Mouse (Mus musculus) C2C12 (cell line): ENCODE data around the gene Sqstm1. TPM values are rescaled to one million over a fixed set of nuclear protein-coding genes. Genes with fewer than 3 reads are reported as not detected.

Experiments used
- H3K27me3 ChIP-seq: one replicate; pipeline ENCODE4 v1.6.1; 2011; ENCODE audit not compliant: control insufficient read depth, insufficient read depth, insufficient read length
- H3K36me3 ChIP-seq: one replicate; pipeline ENCODE4 v1.6.1; 2011; ENCODE audit not compliant: control insufficient read depth, insufficient read depth
- H3K4me3 ChIP-seq: one replicate; pipeline ENCODE4 v1.5.1; 2011; ENCODE audit warnings: mild to moderate bottlenecking, control low read depth; ENCODE audit not compliant: poor library complexity, insufficient read depth, severe bottlenecking
- H3K79me2 ChIP-seq: one replicate; pipeline ENCODE4 v1.6.1; 2011; ENCODE audit not compliant: control insufficient read depth, insufficient read depth
- H3K79me3 ChIP-seq: one replicate; pipeline ENCODE4 v1.6.1; 2011; ENCODE audit warnings: low read depth, control low read depth
- H3ac ChIP-seq: one replicate; pipeline ENCODE3; 2011; ENCODE audit warnings: low read depth; ENCODE audit not compliant: control insufficient read depth, insufficient read length
- CEBPB ChIP-seq: IDR thresholded peaks from one replicate; pipeline ENCODE4 v1.6.1; 2011; ENCODE audit warnings: low read depth, mild to moderate bottlenecking, control low read depth, moderate library complexity
- CTCF ChIP-seq: IDR thresholded peaks from one replicate; pipeline ENCODE4 v1.5.1; 2011; ENCODE audit not compliant: control insufficient read depth, insufficient read depth, insufficient read length
- FOSL1 ChIP-seq: IDR thresholded peaks from one replicate; pipeline ENCODE4 v1.8.0; 2011; ENCODE audit warnings: mild to moderate bottlenecking, low read length; ENCODE audit not compliant: poor library complexity, insufficient read depth, severe bottlenecking
- MAX ChIP-seq: IDR thresholded peaks from one replicate; pipeline ENCODE4 v1.6.1; 2011; ENCODE audit warnings: mild to moderate bottlenecking, control low read depth
- MYOD1 ChIP-seq: IDR thresholded peaks from one replicate; pipeline ENCODE4 v1.6.1; 2011; ENCODE audit warnings: low read depth; ENCODE audit not compliant: control insufficient read depth, insufficient read length
- MYOG ChIP-seq: IDR thresholded peaks from one replicate; pipeline ENCODE4 v1.6.1; 2011; ENCODE audit not compliant: control insufficient read depth, insufficient read length; ENCODE audit errors: extremely low read depth
- USF1 ChIP-seq: IDR thresholded peaks from one replicate; pipeline ENCODE4 v1.6.1; 2011; ENCODE audit warnings: low read depth, mild to moderate bottlenecking, control low read depth, moderate library complexity
- polyA plus RNA-seq: library from polyadenylated mRNA; unstranded; fragments of >200 nt; fragmentation: generic; extraction: Trizol; gene quantifications from one replicate; pipeline ENCODE4 v1.2.1, GENCODE M21; 2012; ENCODE audit warnings: missing spikeins

The Sqstm1 gene
- polyA plus RNA-seq, 1 experiment: 660 TPM

DNA sequence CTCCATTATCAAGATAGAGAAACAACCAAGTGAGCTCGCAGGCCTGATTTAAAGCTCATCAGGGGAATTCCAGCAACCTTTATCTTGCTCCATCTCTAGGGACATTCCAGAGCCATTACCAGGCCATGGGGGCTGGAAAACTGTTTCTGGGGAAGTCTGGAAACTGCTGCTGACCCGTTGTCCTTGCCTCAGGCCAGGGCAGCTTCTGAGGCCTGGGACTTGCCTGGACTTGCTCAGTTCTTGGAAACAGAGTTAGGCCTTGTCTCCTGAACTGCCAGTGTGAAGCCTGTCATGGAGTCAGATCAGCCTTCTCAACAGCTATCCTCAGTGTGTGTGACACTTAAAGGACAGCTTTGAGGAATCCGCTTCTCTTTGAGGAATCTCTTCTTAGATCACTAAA lies 41.5 kb upstream of the Sqstm1 start:
- H3ac ChIP-seq: peak overlapping the region; percentile 50
- TF ChIP-seq CEBPB (peak; percentile 1), USF1 (no peak), CTCF (no peak), MAX (peak; percentile 49), MYOG (no peak), MYOD1 (no peak), FOSL1 (peak; percentile 41)
- H3K79me2 ChIP-seq: no peaks in the 10 kb centered on the region
- H3K4me3 ChIP-seq: no peak overlapping the region
- no peaks in the 10 kb centered on the region for H3K27me3 ChIP-seq
- H3K79me3 ChIP-seq: no peaks in the 10 kb centered on the region
- peaks cover 18% of the 10 kb centered on the region for H3K36me3 ChIP-seq

DNA sequence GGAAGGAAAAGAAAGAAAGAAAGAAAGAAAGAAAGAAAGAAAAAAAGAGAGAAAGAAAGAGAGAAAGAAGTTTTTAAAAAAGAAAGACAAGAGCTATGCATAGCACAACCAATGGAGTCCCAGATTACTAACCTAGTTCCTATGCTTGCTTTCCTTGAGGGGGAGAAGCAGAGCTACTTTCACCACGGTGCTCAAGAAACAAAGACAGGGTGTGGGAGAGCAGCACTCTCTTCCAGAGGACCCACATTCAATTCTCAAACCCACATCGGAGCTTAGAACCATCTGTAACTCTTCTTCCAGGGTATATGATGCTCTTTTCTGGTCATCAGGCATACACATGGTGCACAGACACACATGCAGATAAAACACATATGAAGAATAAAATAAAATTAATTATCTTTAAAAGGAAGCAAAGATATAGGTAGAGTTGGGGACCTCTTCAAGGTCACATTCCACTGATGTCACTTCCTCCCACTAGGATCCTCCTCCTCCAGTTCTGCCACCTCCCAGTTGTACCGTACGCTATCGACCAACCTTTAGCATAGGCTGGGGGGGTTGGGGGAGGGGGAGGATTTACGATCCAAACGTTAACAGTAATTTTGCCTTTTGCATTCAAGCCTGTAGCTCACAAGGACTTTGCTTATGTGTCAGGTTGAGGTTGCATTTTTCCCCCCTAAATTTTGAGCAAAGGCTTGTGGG lies 38.0 kb upstream of the Sqstm1 start:
- TF ChIP-seq CTCF: no peak
- TF ChIP-seq CEBPB: no peak
- no peak for TF ChIP-seq MYOD1
- no peak for TF ChIP-seq MAX
- no peak for TF ChIP-seq FOSL1
- no peak for TF ChIP-seq MYOG
- TF ChIP-seq USF1: no peak
- Histone ChIP-seq H3K4me3 (no peak overlapping the region), H3K79me2 (no peaks in the 10 kb centered on the region), H3K36me3 (no peaks in the 10 kb centered on the region), H3K79me3 (no peaks in the 10 kb centered on the region), H3ac (no peak overlapping the region), H3K27me3 (no peaks in the 10 kb centered on the region)

DNA sequence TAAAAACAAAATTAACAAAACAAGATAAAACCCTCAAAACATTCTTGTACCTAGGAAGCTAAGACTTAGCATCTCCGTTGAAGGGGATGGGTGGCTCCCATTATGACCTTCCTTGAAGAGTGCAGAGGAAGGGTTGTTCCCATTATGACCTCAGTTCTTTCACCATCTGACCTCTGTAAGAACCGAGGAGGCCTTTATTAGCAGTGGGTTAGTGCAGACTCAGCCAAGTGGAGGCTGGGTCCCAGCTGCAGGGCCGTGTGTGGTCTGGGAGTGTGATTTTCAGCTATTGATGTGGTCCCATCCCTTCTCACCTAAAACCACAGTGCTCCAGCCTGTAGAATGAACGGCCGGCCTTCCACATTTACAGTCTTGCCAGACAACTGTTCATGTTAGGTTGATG lies 34.6 kb upstream of the Sqstm1 start:
- no peak overlapping the region for H3K4me3 ChIP-seq
- TF ChIP-seq MYOG (no peak), CTCF (no peak), FOSL1 (no peak), CEBPB (no peak), MAX (no peak), MYOD1 (no peak), USF1 (no peak)
- no peaks in the 10 kb centered on the region for H3K79me3 ChIP-seq
- no peaks in the 10 kb centered on the region for H3K27me3 ChIP-seq
- H3K79me2 ChIP-seq: no peaks in the 10 kb centered on the region
- no peaks in the 10 kb centered on the region for H3K36me3 ChIP-seq
- H3ac ChIP-seq: no peak overlapping the region

DNA sequence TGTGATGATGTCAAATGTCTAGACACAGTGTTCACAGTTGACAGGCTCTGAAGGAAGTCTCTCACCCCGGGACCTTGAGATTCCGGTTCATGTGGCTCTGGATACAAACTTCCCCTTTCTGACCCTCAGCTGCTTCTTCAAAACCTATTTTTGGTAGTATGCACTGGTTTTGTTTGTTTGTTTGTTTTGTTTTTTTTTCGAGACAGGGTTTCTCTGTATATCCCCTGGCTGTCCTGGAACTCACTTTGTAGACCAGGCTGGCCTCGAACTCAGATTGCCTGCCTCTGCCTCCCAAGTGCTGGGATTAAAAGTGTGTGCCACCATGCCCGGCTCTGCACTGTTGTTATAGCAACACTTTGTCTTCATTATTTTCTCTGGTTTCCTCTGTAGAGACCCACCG lies 33.3 kb upstream of the Sqstm1 start:
- Histone ChIP-seq H3K36me3 (no peaks in the 10 kb centered on the region), H3K27me3 (no peaks in the 10 kb centered on the region)
- TF ChIP-seq CEBPB (no peak), MAX (no peak), FOSL1 (no peak), CTCF (no peak), MYOG (no peak), MYOD1 (no peak), USF1 (no peak)

DNA sequence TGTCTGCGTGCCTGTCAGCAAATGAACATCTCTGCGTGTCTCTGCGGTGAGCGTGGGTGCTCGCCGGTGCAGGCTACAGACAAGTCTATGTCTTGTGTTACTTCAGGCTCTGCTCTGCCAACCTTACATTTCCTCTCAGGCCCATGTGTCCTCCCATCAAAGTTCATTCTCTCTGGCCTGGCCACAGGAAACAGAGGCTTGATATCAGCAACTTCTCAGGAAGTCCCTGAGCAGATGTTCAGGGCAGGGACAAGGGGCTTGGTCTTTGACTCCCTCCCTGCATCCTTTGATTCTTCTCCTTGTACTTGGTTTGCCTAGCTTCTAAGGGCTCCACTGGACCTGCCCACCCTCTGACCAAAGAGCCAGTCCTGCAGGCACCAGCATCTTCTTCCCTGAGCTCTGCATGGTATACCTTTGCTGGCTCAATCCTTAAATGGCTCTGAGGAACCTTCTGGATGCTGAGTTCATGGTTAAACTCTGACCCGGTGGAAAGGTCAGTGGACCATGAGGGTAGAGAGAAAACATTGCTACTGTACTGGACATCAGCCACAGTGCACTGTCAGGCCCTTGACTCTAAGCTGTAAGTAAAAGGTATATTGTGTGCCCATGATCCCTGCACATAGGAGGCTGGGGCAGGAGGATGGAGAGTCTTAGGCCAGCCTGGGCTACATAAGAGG lies 29.7 kb upstream of the Sqstm1 start:
- Histone ChIP-seq H3K79me3 (no peaks in the 10 kb centered on the region), H3K27me3 (no peaks in the 10 kb centered on the region), H3K36me3 (peaks cover 10% of the 10 kb centered on the region), H3K4me3 (no peak overlapping the region), H3K79me2 (no peaks in the 10 kb centered on the region), H3ac (no peak overlapping the region)
- no peak for TF ChIP-seq USF1

More for the DNA sequence above, 33.3 kb upstream of the Sqstm1 start:
- Histone ChIP-seq H3ac (no peak overlapping the region), H3K4me3 (no peak overlapping the region), H3K79me3 (no peaks in the 10 kb centered on the region), H3K79me2 (no peaks in the 10 kb centered on the region)
